Mouse (Mus musculus): Measurements from ENCODE around the gene Acox2. TPM values are rescaled to one million over a fixed set of nuclear protein-coding genes. Genes with fewer than 3 reads are reported as not detected.

Acox2 gene
- total RNA-seq, 2 experiments from 2014 or later: 0.28 to 0.54 TPM

GRCm38 (mm10) chr14:8260214-8260613, 1.1 kb upstream of the Acox2 start:
- no peak for TF ChIP-seq CTCF (IDR thresholded peaks at IDR 0.05)
- intact Hi-C loops (cut with DNase I): loop anchor here (5.0 kb wide), 1 partner anchor 87 kb away; no protein-coding TSS in a partner anchor
- H3K27ac ChIP-seq: no peak overlapping the region
- no peak overlapping the region for H3K4me3 ChIP-seq
- no peak for DNase-seq

GRCm38 (mm10) chr14:8258752-8259151, 401 bp downstream of the Acox2 start:
- no peak overlapping the region for H3K4me3 ChIP-seq
- no peak for DNase-seq
- TF ChIP-seq CTCF (IDR thresholded peaks at IDR 0.05): no peak
- intact Hi-C loops (cut with DNase I): loop anchor here (5.0 kb wide), 1 partner anchor 41 kb away; no protein-coding TSS in a partner anchor
- no peak overlapping the region for H3K27ac ChIP-seq

- TF ChIP-seq CTCF (IDR thresholded peaks at IDR 0.05): no peak
- Histone ChIP-seq H3K4me3 (no peak overlapping the region), H3K27ac (no peak overlapping the region)
- intact Hi-C loops (cut with DNase I): loop anchor here (5.0 kb wide), 1 partner anchor 41 kb away; no protein-coding TSS in a partner anchor
- DNase-seq: peak; percentile 58
These were observed 872 bp downstream of the Acox2 start for GRCm38 (mm10) chr14:8258335-8258627.

- TF ChIP-seq CTCF (IDR thresholded peaks at IDR 0.05): no peak
- no peak for DNase-seq
- Histone ChIP-seq H3K4me3 (no peak overlapping the region), H3K27ac (no peak overlapping the region)
- intact Hi-C loops (cut with DNase I): loop anchor here (2.0 to 5.0 kb wide), 2 partner anchors 40 to 165 kb away; no protein-coding TSS in a partner anchor
These were observed 1.4 kb downstream of the Acox2 start for GRCm38 (mm10) chr14:8257521-8258334.

- no peak for DNase-seq
- no peak overlapping the region for H3K4me3 ChIP-seq
- H3K27ac ChIP-seq: no peak overlapping the region
- intact Hi-C loops (cut with DNase I): loop anchor here (2.0 to 5.0 kb wide), 2 partner anchors 40 to 164 kb away; no protein-coding TSS in a partner anchor
- no peak for TF ChIP-seq CTCF (IDR thresholded peaks at IDR 0.05)
These were observed 2.3 kb downstream of the Acox2 start for GRCm38 (mm10) chr14:8256881-8257280.

- H3K27ac ChIP-seq: no peak overlapping the region
- H3K4me3 ChIP-seq: no peak overlapping the region
- intact Hi-C loops (cut with DNase I): loop anchor here (2.0 to 5.0 kb wide), 2 partner anchors 39 to 163 kb away; no protein-coding TSS in a partner anchor
- TF ChIP-seq CTCF (IDR thresholded peaks at IDR 0.05): no peak
- DNase-seq: no peak
These were observed 3.1 kb downstream of the Acox2 start for GRCm38 (mm10) chr14:8256072-8256471.

- intact Hi-C loops (cut with DNase I): loop anchor here (5.0 kb wide), 1 partner anchor 38 kb away; no protein-coding TSS in a partner anchor
- Histone ChIP-seq H3K27ac (no peak overlapping the region), H3K4me3 (no peak overlapping the region)
- TF ChIP-seq CTCF (IDR thresholded peaks at IDR 0.05): peak; percentile 52
- DNase-seq: peak; percentile 42
These were observed 4.0 kb downstream of the Acox2 start for GRCm38 (mm10) chr14:8255076-8255729.

GRCm38 (mm10) chr14:8251330-8251885, 7.7 kb downstream of the Acox2 start:
- intact Hi-C loops (cut with DNase I): no loop called here

GRCm38 (mm10) chr14:8250141-8250871, 8.8 kb downstream of the Acox2 start:
- Histone ChIP-seq H3K4me3 (no peak overlapping the region), H3K27ac (no peak overlapping the region)
- no peak for DNase-seq
- intact Hi-C loops (cut with DNase I): no loop called here
- no peak for TF ChIP-seq CTCF (IDR thresholded peaks at IDR 0.05)

More at GRCm38 (mm10) chr14:8251330-8251885, 7.7 kb downstream of the Acox2 start:
- Histone ChIP-seq H3K4me3 (no peak overlapping the region), H3K27ac (no peak overlapping the region)
- no peak for DNase-seq
- no peak for TF ChIP-seq CTCF (IDR thresholded peaks at IDR 0.05)

- Histone ChIP-seq H3K4me3 (no peak overlapping the region), H3K27ac (no peak overlapping the region)
- intact Hi-C loops (cut with DNase I): no loop called here
- TF ChIP-seq CTCF (IDR thresholded peaks at IDR 0.05): no peak
- no peak for DNase-seq
These were observed 9.9 kb downstream of the Acox2 start for GRCm38 (mm10) chr14:8249206-8249605.

GRCm38 (mm10) chr14:8246878-8247277, 12.3 kb downstream of the Acox2 start:
- no peak for DNase-seq
- intact Hi-C loops (cut with DNase I): no loop called here
- TF ChIP-seq CTCF (IDR thresholded peaks at IDR 0.05): no peak

GRCm38 (mm10) chr14:8244211-8244611, 14.9 kb downstream of the Acox2 start:
- intact Hi-C loops (cut with DNase I): no loop called here
- no peak for TF ChIP-seq CTCF (IDR thresholded peaks at IDR 0.05)
- H3K4me3 ChIP-seq: no peak overlapping the region
- no peak for DNase-seq
- no peak overlapping the region for H3K27ac ChIP-seq

More at GRCm38 (mm10) chr14:8246878-8247277, 12.3 kb downstream of the Acox2 start:
- Histone ChIP-seq H3K27ac (no peak overlapping the region), H3K4me3 (no peak overlapping the region)
